Mouse (Mus musculus) frontal cortex, postnatal 14 days (tissue): Measurements from ENCODE around the gene Pik3ip1.

Experiments
- DNase-seq, 2 experiments: peaks; one replicate each; pipeline ENCODE4 v3.0.0; 2022; ENCODE audit warnings: low spot score in 2 of 2

The Pik3ip1 gene

DNA sequence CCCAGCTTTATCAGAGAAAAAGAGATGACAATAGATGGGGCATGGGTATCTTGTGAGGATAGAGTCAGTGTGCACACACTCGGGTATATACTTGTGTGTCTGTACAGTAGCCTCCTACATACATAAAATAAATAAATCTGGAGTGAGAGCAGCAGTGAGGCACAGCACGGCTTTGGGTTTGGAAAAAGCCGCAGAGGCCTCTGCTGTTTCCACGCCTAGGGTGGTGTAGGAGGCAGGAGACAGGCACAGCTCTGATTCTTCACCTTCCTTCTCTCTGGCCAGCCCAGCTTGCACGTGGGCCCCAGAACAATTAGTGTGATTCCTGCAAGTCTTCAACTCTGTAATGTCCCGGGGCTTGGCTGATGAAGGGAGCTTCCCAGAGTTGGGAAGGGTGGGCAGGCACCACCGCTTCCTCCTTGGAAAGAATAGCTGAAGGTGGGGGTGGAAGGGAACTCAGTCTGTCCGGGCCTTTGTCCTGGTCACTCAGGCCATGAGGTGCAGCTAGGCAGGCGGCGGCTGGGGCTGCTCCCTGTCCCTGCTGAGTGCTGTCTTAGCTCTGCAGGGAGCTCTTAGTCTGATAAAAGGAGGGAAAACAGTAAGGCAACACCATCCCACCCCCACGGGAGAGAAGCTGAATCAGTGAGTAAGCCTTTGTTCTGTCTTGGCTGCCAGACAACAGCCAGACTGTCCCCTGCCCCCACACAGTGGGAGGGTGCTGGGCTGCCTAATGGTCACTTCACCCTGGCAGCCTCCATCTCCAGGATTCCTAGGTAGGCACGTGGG is 7.2 kb downstream of the Pik3ip1 start:
- DNase-seq, result peak in 1 of 2 experiments; percentile 59

- DNase-seq, result no peak
Observed at GRCm38 (mm10) chr11:3337961-3338360, 7.8 kb downstream of the Pik3ip1 start.

- DNase-seq, result no peak
Observed at GRCm38 (mm10) chr11:3341476-3341875, 11.3 kb downstream of the Pik3ip1 start.

DNA sequence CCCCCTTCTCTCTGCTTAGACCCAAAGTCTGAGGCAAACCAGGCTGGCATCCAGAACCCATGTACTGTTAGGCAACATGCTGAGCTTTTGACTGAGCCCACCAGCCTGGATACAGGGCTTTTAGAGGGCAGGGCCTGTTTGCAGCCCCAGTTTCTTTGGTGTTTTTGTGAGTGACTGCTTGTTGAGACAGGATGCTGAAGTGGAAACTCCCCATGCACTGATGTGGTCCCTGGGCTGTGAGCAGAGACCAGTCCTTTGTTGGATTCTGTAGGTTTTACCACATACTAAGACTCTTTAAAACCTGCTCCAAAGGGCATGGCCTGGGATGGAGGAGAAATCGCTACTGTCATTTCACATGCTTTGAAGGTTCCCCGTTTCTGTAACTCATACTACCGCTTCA is 14.7 kb downstream of the Pik3ip1 start:
- no peak for DNase-seq

DNA sequence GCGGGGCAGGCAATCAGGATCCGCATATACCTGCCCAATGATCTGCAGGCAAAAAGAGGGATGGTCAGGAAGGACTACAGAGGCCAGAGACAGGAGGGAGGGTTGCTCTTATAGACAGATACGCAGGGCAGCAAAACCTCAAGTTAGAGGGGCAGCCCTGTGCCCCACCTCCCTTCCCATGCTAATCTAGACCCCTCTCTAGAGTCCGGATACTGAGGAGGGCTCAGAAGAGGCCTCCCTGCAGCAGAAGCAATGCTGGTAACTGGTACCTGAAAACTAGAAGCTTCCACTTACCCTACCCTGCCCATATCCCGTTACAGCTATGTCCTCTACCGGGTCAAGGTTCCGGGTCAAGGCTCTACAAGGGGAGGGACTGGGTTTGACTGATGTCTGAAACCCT is 16.1 kb downstream of the Pik3ip1 start:
- no peak for DNase-seq

GRCm38 (mm10) chr11:3347091-3347834 is 17.1 kb downstream of the Pik3ip1 start:
- peak; percentile 62 to 79 for DNase-seq

DNA sequence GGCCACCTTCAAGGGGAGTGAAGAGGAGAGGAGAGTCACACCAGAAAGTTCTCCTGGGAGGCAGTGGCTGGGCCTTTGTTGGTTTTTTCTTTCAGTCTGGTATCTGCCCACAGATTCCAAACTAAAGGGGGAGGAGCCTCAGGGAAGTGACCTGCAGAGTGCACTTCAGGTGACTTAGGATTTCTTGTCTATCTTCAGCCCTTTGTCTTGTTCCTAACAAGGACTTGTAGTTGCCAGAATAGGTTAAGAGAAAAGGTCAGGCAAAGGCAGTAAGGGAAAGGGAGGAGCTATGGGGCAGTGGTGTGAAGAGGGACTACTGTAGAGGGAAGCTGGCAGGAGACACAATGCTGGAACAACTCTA is 17.6 kb downstream of the Pik3ip1 start:
- no peak for DNase-seq

- DNase-seq, result no peak
Observed at GRCm38 (mm10) chr11:3348576-3349342, 18.6 kb downstream of the Pik3ip1 start.

- DNase-seq, result no peak
Observed at GRCm38 (mm10) chr11:3349343-3349695, 19.1 kb downstream of the Pik3ip1 start.

DNA sequence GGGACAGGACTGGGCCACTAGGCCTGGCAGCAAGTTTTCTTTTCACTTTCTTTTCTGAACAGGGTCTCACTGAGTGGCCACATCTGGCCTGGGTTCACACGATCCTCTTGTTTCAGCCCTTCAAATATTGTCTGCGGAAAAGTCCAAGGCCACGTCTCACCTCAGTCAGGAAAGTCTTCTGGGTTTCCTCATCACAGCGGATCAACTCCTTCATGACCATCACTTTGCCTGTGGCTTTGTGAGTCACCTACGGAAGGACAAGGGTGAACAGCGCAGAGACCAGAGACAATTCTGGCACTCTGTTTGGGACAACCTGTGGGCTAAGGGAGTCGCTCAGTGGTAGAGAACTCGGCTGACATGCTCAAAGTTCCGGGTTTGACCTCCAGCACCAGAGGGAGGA is 21.9 kb downstream of the Pik3ip1 start:
- no peak for DNase-seq

GRCm38 (mm10) chr11:3352990-3353585 is 22.9 kb downstream of the Pik3ip1 start:
- no peak for DNase-seq

DNA sequence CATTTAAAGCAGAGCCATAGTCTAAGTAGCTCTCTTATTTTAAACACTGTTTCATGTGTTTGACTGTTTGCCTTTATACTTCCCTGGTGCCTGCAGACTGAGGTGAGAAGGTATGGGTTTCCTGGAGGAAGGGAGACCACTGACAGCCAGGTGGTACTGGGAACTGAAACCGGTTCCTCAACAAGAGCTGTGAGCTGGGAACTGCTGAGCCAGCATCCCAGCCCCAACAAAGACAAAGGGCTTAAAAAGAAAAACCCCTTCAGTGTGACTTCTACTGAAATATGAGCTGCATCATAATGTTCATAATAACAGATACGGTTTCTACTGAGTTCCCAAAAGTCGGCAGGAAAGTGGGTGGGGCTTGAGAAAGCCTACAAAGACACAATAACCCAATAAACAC is 32.7 kb downstream of the Pik3ip1 start:
- no peak for DNase-seq

GRCm38 (mm10) chr11:3366411-3366810 is 36.2 kb downstream of the Pik3ip1 start:
- DNase-seq, result no peak

GRCm38 (mm10) chr11:3368983-3369382 is 38.8 kb downstream of the Pik3ip1 start:
- DNase-seq, result no peak

GRCm38 (mm10) chr11:3369449-3369848 is 39.2 kb downstream of the Pik3ip1 start:
- DNase-seq, result no peak

DNA sequence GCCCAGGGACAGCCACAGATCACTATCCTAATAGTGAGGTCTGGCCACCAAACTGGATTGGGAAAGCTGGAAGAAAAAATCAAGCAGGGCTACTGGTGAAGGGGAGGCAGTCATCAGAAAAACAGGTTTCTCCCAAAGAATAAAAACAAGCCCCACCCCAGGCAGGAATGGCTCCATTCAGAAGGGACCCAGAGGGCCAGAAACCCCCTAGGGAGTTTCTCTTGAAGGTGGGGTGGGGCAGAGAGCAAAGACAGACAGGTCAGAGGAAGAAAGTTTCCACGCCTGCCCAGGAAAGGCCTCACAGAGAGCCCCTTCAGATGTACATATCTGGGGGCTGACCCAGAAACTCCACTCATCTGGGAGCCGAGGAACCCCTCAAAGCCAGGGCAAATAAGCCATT is 40.0 kb downstream of the Pik3ip1 start:
- no peak for DNase-seq

GRCm38 (mm10) chr11:3370928-3371598 is 40.9 kb downstream of the Pik3ip1 start:
- DNase-seq, result peak; percentile 73 to 78

- no peak for DNase-seq
Observed at GRCm38 (mm10) chr11:3371599-3372295, 41.5 kb downstream of the Pik3ip1 start.

DNA sequence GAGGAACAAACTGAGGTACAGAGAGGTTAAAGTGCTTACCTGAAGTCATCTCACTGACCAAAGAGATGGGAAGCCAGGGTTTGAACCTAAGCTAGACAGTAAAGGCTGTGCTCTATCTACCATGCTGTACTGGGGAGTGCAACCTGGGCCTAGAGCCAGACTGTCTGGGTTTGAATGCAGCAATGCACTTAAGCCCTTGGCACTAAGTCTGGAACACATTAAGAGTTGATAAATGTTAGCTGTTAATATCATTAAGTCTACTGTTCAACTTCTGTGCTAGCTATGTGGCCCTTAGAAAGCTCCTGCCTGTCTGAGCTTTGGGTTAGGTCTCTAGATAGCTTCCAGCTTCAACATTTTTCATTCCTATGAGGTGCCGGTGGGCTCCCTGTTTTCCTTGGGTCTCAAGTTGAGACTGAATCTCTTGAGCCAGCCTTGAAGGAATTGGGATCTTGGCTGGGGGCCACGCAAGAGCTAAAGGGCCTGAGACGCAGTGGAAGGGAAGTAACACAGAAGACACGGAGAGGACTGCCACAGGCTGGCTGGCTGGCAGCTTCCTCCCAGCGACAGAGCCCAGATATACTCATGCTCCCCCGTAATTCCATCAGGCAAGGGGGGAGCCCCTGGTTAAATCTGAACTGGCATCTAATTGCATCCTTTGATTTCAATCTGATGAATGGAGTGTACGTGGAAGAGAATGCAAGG is 43.5 kb downstream of the Pik3ip1 start:
- no peak for DNase-seq

GRCm38 (mm10) chr11:3374293-3374645 is 44.1 kb downstream of the Pik3ip1 start:
- no peak for DNase-seq
